Mouse (Mus musculus) inflammation-experienced regulatory T-cells, adult 6 months (primary cell): ENCODE data around the gene Hps6. TPM values are rescaled to one million over a fixed set of nuclear protein-coding genes. Genes with fewer than 3 reads are reported as not detected.
A peak's percentile ranks its signal among the peaks of the same experiment; 100 is the strongest.
"Not testable (repeated sequence)": the region's sequence is repeated elsewhere in the genome, so short reads cannot be mapped to it uniquely, and the experiment has no call there.

ENCODE experiments used
- ATAC-seq: one replicate; pipeline ENCODE4 v1.8.0; 2017
- polyA plus RNA-seq, 3 experiments: library from polyadenylated mRNA; unstranded; fragments of 100-300 nt; shearing (Covaris generic); gene quantifications; one replicate each; pipeline ENCODE4 v1.2.1; 2017

Gene Hps6
- polyA plus RNA-seq: 1 to 10 TPM; 1.3 to 3.1 (median 2.6) TPM

DNA sequence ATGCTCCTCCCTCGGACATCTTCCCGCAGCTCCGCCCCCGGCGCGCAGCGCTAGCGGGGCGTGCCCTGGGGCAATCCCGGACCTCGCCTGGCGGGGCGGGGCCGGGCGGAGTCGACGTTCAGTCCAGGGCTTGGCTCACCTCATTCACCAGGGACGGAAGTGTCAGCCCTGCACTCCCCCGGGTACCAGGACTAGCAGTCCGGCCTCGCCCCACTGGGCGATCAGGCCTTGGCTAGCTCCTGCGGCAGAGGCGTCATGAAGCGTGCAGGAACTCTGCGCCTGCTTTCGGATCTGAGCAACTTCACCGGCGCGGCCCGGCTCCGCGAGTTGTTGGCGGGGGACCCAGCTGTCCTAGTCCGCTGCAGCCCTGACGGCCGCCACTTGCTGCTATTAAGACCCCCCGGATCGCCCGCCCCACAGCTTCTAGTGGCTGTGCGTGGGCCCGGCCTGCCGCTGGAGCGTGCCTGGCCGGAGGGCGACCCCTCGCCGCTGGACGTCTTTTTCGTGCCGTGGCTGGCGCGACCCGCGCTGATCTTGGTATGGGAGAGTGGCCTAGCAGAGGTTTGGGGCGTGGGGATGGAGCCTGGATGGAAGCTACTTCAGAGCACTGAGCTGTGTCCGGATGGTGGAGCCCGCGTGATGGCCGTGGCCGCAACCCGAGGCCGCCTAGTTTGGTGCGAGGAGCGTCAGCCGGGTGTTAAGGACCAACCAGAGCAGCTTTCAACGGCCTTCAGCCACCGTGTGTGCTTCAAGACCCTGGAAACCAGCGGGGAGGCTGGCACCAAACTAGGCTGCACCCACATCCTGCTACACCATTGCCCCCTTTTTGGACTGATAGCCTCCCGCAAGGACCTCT lies at the start of gene Hps6:
Hps6 (plus strand) TSS at position 138 of the 856 bp plus-strand sequence.
- peak; percentile 73 for ATAC-seq

- ATAC-seq: no peak
Measured at GRCm38 (mm10) chr19:45956736-45957135, 46.6 kb upstream of the Hps6 start.

DNA sequence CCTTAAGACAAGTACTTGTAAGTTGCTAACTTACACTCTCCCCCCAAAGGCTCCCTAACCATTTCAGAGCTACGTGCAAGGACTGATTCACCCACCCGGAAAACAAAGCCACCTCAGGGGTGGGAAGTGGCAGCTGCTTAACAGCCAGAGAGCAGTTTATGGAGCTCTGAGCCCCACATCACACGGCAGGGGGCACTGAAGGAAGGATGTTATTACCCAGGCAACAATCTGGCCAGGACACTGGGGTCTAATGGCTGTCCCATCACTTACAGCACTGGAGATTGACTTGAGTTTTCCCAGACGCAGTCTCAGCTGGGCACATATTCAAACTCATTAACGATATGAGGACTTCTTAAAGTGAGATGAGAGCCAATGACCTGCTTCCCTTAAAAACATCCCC lies 42.5 kb upstream of the Hps6 start:
- no peak for ATAC-seq

GRCm38 (mm10) chr19:45984379-45984778 lies 18.9 kb upstream of the Hps6 start:
- no peak for ATAC-seq

GRCm38 (mm10) chr19:45988238-45988637 lies 15.1 kb upstream of the Hps6 start:
- no peak for ATAC-seq

- no peak for ATAC-seq
Measured at GRCm38 (mm10) chr19:45991171-45991570, 12.1 kb upstream of the Hps6 start.

GRCm38 (mm10) chr19:45993441-45993840 lies 9.9 kb upstream of the Hps6 start:
- not testable (repeated sequence) for ATAC-seq

GRCm38 (mm10) chr19:45993981-45994737 lies 9.1 kb upstream of the Hps6 start:
- ATAC-seq: no peak

DNA sequence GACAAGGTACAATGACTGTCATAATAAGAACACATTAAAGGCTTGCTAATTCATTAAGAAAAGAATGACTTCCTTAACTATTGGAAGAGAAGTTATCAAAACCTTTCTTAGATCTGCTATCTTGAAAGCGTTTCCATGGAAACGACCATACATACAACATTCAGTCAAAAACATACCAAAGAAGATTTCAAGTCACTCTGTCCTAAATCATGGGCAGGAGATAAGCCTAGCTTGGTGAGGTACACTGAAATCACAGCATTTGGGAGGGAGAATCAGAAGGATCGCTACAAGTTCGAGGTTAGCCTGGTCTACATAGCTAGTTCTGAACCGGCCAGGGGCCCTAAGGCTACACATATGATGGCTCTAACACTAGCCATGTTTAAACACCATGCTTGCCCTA lies 5.9 kb upstream of the Hps6 start:
- ATAC-seq: no peak

DNA sequence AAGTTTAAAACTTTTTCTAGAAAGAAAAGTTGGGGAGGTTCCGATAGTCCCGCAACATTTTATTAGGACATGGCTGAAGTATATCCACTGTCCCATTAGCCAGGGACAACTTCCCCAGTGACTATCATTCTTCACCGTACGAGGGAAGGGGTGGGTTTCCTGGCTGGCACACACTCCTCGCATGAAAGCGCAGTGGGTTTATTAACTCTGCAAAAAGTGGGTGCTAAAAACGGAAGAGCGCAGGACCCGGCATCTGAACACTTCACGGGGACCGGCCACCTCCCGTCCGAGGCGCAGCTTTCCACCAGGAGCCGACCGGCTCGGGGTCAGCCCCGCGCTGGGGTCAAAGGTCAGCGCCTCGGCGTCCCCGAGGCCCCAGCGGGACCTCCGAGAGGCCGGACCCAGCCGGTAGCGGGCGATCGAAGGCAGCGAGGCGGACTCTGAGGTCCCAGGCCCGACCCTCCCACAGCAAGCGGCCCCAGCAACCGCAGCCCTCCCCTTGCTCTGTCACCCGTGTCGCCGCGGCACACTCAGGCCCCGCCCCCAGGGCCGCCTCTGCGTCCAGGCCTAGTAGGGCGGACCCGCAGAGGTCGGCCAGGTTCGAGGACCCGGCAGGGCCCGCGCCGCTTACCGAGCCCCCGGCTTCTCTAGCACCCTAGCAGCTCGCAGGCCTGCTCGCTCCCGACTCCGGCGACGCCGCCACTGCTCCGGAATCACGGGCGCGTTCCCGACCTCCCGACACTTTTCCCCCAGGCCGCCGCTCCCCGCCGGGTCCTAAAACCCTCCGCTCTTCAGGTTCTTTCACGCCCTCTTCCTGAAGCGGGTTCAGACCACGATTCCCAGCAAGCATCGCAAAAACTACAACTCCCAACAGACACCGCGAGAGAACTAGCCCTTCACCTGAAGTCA lies 5.3 kb upstream of the Hps6 start, which contains the start of gene Armh3:
Armh3 (minus strand) TSS at position 704 of the 909 bp plus-strand sequence.
- peak; percentile 83 for ATAC-seq

DNA sequence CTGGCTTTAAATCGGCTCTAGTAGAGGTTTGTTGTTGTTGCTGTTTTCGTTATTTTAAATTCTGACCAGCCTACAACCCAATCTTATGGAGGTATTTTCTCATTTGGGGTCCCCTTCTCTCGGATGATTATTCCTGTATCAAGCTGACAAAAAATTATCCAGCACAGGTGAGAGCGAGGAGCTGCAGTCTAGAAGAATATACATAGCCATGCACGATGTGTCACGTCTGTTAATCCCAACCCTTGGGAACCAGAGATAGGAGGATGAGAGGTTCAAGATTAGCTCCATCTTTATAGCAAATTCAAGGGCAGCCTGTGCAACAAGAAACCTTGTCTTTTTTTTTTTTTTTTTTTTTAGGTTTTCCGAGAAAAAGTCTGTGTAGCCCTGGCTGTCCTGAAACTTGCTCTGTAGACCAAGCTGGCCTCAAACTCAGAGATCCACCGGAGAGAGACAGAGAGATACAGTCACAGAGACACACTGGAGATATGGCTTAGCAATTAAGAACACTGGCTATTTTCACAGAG lies 4.6 kb upstream of the Hps6 start:
- ATAC-seq: peak; percentile 16

DNA sequence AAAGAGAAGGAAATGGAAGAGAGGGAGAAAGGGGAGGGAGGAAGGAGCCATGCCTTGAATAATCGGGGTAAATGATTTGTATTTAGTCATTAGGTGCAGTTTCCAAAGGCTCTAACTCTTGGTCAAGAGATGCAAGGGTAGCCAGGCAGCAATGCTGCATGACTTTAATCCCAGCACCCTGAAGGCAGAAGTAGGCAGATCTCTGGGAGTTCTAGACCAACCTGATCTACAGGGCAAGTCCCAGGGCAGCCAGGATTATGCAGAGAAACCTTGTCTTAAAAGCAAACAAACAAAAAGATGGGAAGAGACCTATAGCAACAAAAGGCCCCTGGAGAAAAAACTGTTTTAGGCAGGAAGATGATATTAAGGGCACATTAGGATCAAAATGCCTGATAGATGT lies 3.9 kb upstream of the Hps6 start:
- ATAC-seq: no peak

DNA sequence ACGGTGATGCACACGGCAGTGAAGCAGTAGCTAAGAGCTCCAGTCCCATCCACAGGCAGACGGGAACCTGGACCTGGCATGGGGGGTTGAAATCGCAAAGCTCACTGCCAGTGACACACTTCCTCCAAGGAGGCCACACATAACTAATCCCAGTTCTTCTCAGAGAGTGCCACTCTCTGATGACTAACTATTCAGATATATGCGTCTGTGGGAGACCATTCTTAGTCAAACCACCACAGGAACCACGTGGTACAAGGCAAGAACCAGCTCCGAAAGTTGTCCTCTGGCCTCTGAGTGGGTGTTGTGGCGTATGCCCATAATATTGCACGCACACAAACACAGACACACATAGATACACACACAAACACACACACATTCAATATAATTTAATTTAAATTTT lies 1.0 kb upstream of the Hps6 start:
- ATAC-seq: peak; percentile 8

- ATAC-seq: no peak
Measured at GRCm38 (mm10) chr19:46004814-46005466, 1.6 kb downstream of the Hps6 start.

DNA sequence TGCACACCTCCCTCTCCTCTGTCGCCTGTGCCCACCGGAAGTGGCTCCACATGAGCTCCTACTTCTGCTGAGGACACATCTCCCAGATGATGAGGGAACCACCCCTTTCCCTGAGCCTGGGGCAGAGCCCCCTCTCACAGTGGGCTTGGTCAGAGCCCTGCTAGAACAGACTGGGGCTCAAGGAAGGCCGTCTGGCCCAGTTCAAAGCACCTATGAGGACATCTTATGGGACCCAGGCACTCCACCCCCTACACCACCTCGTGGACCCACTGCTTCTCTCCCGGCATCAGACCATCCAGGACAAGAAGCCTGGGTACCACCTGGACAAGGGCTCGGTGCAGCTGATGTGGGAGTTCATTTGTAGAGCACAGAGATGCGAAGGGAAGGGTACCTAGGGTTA lies 2.4 kb downstream of the Hps6 start:
- no peak for ATAC-seq

DNA sequence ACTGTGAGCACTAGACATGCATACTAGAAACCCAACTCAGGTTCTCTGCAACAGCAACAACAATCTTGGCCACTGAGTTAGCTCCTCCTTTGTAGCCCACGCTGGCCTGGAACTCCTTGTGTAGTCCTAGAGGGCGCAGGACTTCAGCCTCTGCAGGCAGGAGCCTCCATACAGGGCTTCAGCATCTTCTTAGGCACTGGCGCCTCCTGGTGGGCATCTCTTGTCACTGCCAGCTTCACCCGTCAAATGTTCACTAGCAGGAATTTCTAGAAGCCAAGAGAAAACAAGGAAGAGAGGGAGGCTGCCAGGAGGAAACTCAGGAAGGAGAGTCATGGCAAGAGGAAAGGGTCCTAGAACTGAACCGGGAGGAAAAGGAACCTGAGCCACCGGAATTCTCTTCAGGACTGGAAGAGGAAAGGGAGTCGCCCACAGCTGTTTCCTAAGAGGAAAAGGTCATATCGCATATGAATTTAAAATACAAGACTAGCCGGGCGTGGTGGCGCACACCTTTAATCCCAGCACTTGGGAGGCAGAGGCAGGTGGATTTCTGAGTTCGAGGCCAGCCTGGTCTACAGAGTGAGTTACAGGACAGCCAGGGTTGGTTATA lies 11.4 kb downstream of the Hps6 start:
- ATAC-seq: peak; percentile 69

DNA sequence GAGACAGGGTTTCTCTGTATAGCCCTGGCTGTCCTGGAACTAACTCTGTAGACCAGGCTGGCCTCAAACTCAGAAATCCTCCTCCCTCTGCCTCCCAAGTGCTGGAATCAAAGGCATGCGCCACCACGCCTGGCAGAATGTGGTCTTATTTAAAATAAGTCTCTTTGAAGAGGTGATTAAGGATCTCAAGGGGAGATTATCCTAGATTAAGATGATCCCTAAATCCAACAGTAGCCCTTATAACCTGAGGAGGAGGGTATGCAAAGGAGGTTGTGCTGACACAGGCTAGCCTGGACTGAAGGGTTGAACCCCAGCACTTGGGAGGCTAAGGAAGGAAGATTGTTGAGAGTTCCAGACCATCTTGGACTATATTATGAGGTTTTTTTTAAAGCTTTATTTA lies 12.7 kb downstream of the Hps6 start:
- no peak for ATAC-seq

DNA sequence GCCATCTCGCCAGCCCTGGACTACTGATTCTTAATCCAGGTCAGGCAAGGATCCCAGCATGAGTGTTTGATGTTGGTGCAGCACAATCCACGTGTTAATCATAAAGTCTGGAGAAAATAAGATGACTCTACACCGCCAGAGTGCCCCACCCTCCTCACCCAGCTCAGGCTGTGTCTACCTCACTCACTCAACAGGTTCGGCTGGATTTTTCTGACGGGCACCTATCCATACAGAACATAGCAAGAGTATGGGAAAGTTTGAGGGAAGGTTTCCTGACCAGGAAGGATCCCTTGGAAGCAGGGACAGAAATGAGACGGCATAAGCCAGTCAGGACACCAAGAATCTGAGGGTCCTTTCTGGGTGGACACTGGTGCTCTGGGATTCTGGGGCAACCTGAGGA lies 21.7 kb downstream of the Hps6 start:
- no peak for ATAC-seq

GRCm38 (mm10) chr19:46026567-46026966 lies 23.3 kb downstream of the Hps6 start:
- ATAC-seq: no peak

GRCm38 (mm10) chr19:46028747-46029320 lies 25.5 kb downstream of the Hps6 start:
- no peak for ATAC-seq

GRCm38 (mm10) chr19:46029652-46030051 lies 26.3 kb downstream of the Hps6 start:
- ATAC-seq: no peak
